Mouse (Mus musculus): ENCODE measurements around the gene Naa35. TPM values are rescaled to one million over a fixed set of nuclear protein-coding genes. Genes with fewer than 3 reads are reported as not detected.

The Naa35 gene
- total and polyA plus RNA-seq, 2 experiments from 2014 or later, result 31.3 to 72.5 TPM

- no peak for TF ChIP-seq CTCF (IDR thresholded peaks at IDR 0.05; ENCODE audit: low read depth)
- TF ChIP-seq EP300 (IDR thresholded peaks at IDR 0.05; ENCODE audit: low read depth), result no peak
- Histone ChIP-seq H3K9me3 (replicated peaks; ENCODE audit: control insufficient read depth, low read length) (no peaks in the 10 kb centered on the region), H3K9ac (replicated peaks; ENCODE audit: low read depth, low read length) (no peak overlapping the region), H3K36me3 (replicated peaks; ENCODE audit: control insufficient read depth, insufficient read depth, low read length) (no peaks in the 10 kb centered on the region), H3K4me1 (ENCODE audit: control insufficient read depth, insufficient read depth) (no peaks in the 10 kb centered on the region), H3K4me3 (ENCODE audit: low read depth, low read length) (no peak overlapping the region), H3K27me3 (ENCODE audit: control insufficient read depth, insufficient read depth, low read length) (no peaks in the 10 kb centered on the region), H3K4me2 (ENCODE audit: low read depth, low read length) (no peak overlapping the region), H3K27ac (ENCODE audit: low read depth) (no peak overlapping the region)
- ATAC-seq (ENCODE audit: insufficient read depth, low read depth), result no peak
- 64% methylated on average over 2 of the region's 2 CpGs for WGBS
- DNase-seq (ENCODE audit: low spot score), result peak; percentile 5
Observed at GRCm38 (mm10) chr13:59562471-59562870, 22.6 kb upstream of the Naa35 start.

- Histone ChIP-seq H3K27me3 (ENCODE audit: control insufficient read depth, insufficient read depth, low read length) (no peaks in the 10 kb centered on the region), H3K4me1 (ENCODE audit: control insufficient read depth, insufficient read depth) (no peaks in the 10 kb centered on the region), H3K36me3 (replicated peaks; ENCODE audit: control insufficient read depth, insufficient read depth, low read length) (no peaks in the 10 kb centered on the region), H3K27ac (ENCODE audit: low read depth) (no peak overlapping the region), H3K9ac (replicated peaks; ENCODE audit: low read depth, low read length) (no peak overlapping the region), H3K4me3 (ENCODE audit: low read depth, low read length) (no peak overlapping the region), H3K4me2 (ENCODE audit: low read depth, low read length) (no peak overlapping the region), H3K9me3 (replicated peaks; ENCODE audit: control insufficient read depth, low read length) (no peaks in the 10 kb centered on the region)
- ATAC-seq (ENCODE audit: insufficient read depth, low read depth) (no peak), DNase-seq (ENCODE audit: low spot score) (no peak)
- 62% methylated on average over 4 of the region's 4 CpGs for WGBS
- TF ChIP-seq EP300 (IDR thresholded peaks at IDR 0.05; ENCODE audit: low read depth), result no peak
Observed at GRCm38 (mm10) chr13:59564505-59564904, 20.6 kb upstream of the Naa35 start.

GRCm38 (mm10) chr13:59564923-59565322 is 20.1 kb upstream of the Naa35 start:
- H3K4me3 ChIP-seq (ENCODE audit: low read depth, low read length), result no peak overlapping the region
- 74% methylated on average over 10 of the region's 10 CpGs for WGBS

GRCm38 (mm10) chr13:59565945-59566520 is 19.0 kb upstream of the Naa35 start:
- DNase-seq (ENCODE audit: low spot score) (no peak), ATAC-seq (ENCODE audit: insufficient read depth, low read depth) (no peak)
- no peaks in the 10 kb centered on the region for H3K9me3 ChIP-seq (replicated peaks; ENCODE audit: control insufficient read depth, low read length)
- H3K4me1 ChIP-seq (ENCODE audit: control insufficient read depth, insufficient read depth), result no peaks in the 10 kb centered on the region
- WGBS, result 41% methylated on average over 9 of the region's 9 CpGs
- TF ChIP-seq CTCF (IDR thresholded peaks at IDR 0.05; ENCODE audit: low read depth) (no peak), EP300 (IDR thresholded peaks at IDR 0.05; ENCODE audit: low read depth) (no peak)
- H3K27ac ChIP-seq (ENCODE audit: low read depth), result no peak overlapping the region
- H3K4me3 ChIP-seq (ENCODE audit: low read depth, low read length), result no peak overlapping the region
- no peak overlapping the region for H3K9ac ChIP-seq (replicated peaks; ENCODE audit: low read depth, low read length)
- H3K36me3 ChIP-seq (replicated peaks; ENCODE audit: control insufficient read depth, insufficient read depth, low read length), result no peaks in the 10 kb centered on the region
- H3K27me3 ChIP-seq (ENCODE audit: control insufficient read depth, insufficient read depth, low read length), result no peaks in the 10 kb centered on the region
- no peak overlapping the region for H3K4me2 ChIP-seq (ENCODE audit: low read depth, low read length)

More at GRCm38 (mm10) chr13:59564923-59565322, 20.1 kb upstream of the Naa35 start:
- Histone ChIP-seq H3K36me3 (replicated peaks; ENCODE audit: control insufficient read depth, insufficient read depth, low read length) (no peaks in the 10 kb centered on the region), H3K9ac (replicated peaks; ENCODE audit: low read depth, low read length) (no peak overlapping the region), H3K9me3 (replicated peaks; ENCODE audit: control insufficient read depth, low read length) (no peaks in the 10 kb centered on the region), H3K4me2 (ENCODE audit: low read depth, low read length) (no peak overlapping the region), H3K27me3 (ENCODE audit: control insufficient read depth, insufficient read depth, low read length) (no peaks in the 10 kb centered on the region), H3K27ac (ENCODE audit: low read depth) (no peak overlapping the region), H3K4me1 (ENCODE audit: control insufficient read depth, insufficient read depth) (no peaks in the 10 kb centered on the region)
- ATAC-seq (ENCODE audit: insufficient read depth, low read depth), result no peak
- no peak for DNase-seq (ENCODE audit: low spot score)
- TF ChIP-seq CTCF (IDR thresholded peaks at IDR 0.05; ENCODE audit: low read depth) (no peak), EP300 (IDR thresholded peaks at IDR 0.05; ENCODE audit: low read depth) (no peak)

GRCm38 (mm10) chr13:59571107-59571506 is 14.0 kb upstream of the Naa35 start:
- Histone ChIP-seq H3K27me3 (ENCODE audit: control insufficient read depth, insufficient read depth, low read length) (no peaks in the 10 kb centered on the region), H3K27ac (ENCODE audit: low read depth) (no peak overlapping the region), H3K36me3 (replicated peaks; ENCODE audit: control insufficient read depth, insufficient read depth, low read length) (no peaks in the 10 kb centered on the region), H3K4me1 (ENCODE audit: control insufficient read depth, insufficient read depth) (no peaks in the 10 kb centered on the region), H3K9me3 (replicated peaks; ENCODE audit: control insufficient read depth, low read length) (no peaks in the 10 kb centered on the region), H3K9ac (replicated peaks; ENCODE audit: low read depth, low read length) (no peak overlapping the region), H3K4me2 (ENCODE audit: low read depth, low read length) (no peak overlapping the region), H3K4me3 (ENCODE audit: low read depth, low read length) (no peak overlapping the region)
- no peak for ATAC-seq (ENCODE audit: insufficient read depth, low read depth)
- no peak for TF ChIP-seq CTCF (IDR thresholded peaks at IDR 0.05; ENCODE audit: low read depth)
- TF ChIP-seq EP300 (IDR thresholded peaks at IDR 0.05; ENCODE audit: low read depth), result no peak
- DNase-seq (ENCODE audit: low spot score), result no peak
- 65% methylated on average over 6 of the region's 6 CpGs for WGBS

GRCm38 (mm10) chr13:59572549-59572948 is 12.5 kb upstream of the Naa35 start:
- Histone ChIP-seq H3K4me1 (ENCODE audit: control insufficient read depth, insufficient read depth) (no peaks in the 10 kb centered on the region), H3K36me3 (replicated peaks; ENCODE audit: control insufficient read depth, insufficient read depth, low read length) (no peaks in the 10 kb centered on the region), H3K27ac (ENCODE audit: low read depth) (no peak overlapping the region), H3K27me3 (ENCODE audit: control insufficient read depth, insufficient read depth, low read length) (no peaks in the 10 kb centered on the region), H3K9ac (replicated peaks; ENCODE audit: low read depth, low read length) (no peak overlapping the region), H3K4me3 (ENCODE audit: low read depth, low read length) (no peak overlapping the region), H3K9me3 (replicated peaks; ENCODE audit: control insufficient read depth, low read length) (no peaks in the 10 kb centered on the region), H3K4me2 (ENCODE audit: low read depth, low read length) (no peak overlapping the region)
- ATAC-seq (ENCODE audit: insufficient read depth, low read depth) (no peak), DNase-seq (ENCODE audit: low spot score) (no peak)
- 69% methylated on average over 2 of the region's 2 CpGs for WGBS
- TF ChIP-seq EP300 (IDR thresholded peaks at IDR 0.05; ENCODE audit: low read depth), result no peak
- TF ChIP-seq CTCF (IDR thresholded peaks at IDR 0.05; ENCODE audit: low read depth), result no peak

Data from heart, postnatal 0 days (tissue).